12 mouse cellular contexts compared by ENCODE assay signal in the genomic region with DNA sequence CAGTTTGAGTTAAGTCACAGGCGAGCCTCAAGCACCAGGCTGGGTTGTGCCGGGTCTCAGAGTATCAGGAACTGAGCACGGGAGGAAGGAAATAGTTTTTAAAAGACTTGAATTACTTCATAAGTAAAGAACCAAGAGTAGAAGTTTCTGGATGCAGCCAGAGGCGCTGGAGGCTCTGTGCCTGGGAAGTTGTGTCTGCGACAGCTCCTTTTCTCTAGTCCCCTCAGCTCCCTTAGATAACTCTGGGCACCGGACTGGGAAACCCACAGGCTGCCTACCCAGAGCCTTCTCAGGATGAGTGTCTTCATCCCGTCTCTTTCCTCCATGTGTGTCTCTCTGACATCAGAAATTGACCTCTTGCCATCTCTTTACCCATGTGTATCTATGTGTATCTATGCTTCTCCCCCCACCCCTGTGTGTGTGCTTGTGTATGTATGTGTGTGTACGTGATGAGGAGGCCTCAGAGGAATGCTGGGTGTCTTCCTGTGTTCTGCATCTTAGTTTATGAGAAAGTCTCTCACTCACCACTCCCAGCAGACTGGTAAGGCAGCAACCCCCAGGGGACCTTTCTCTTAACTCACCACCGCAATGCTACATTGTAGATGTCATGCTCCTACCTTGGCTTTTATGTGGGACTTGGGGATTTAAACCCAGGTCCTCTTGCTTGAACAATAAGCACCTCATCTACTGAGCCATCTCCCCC. TPM values are rescaled to one million over a fixed set of nuclear protein-coding genes. Genes with fewer than 3 reads are reported as not detected.
DNase-seq lines count a peak whose midpoint lies in the region; ATAC-seq and TF ChIP-seq lines count a peak whose summit lies in the region.
"Had no signal": no experiment of that assay in that cellular context is flagged by ENCODE, and none has a peak within 500 bp of the region (broad histone marks: within the 10 kb centered on the region; RNA-seq: fewer than 3 reads in every experiment).

No protein-coding gene starts in this region.

- no peaks in the 10 kb centered on the region for H3K27me3 ChIP-seq in heart, embryonic 12.5 days (replicated peaks)
- no peaks in the 10 kb centered on the region for H3K27me3 ChIP-seq in neural tube, embryonic 15.5 days (replicated peaks)
- H3K27me3 ChIP-seq in intestine, embryonic 14.5 days (replicated peaks; ENCODE audit: control insufficient read depth, insufficient read depth, low read length): no peaks in the 10 kb centered on the region
- H3K27me3 ChIP-seq in stomach, postnatal 0 days (ENCODE audit: control insufficient read depth, insufficient read depth, low read length): no peaks in the 10 kb centered on the region

- 56% methylated on average over 9 of the region's 9 CpGs for WGBS in heart, embryonic 12.5 days
- WGBS in neural tube, embryonic 15.5 days: 83% methylated on average over 9 of the region's 9 CpGs
- 64% methylated on average over 9 of the region's 9 CpGs for WGBS in intestine, embryonic 14.5 days
- 67% methylated on average over 9 of the region's 9 CpGs for WGBS in stomach, postnatal 0 days

- TF ChIP-seq CTCF in stomach, postnatal 0 days (IDR thresholded peaks at IDR 0.05; ENCODE audit: low read depth): no peak

- intact Hi-C loops in heart, postnatal 10 days (cut with DNase I): no loop called here

- H3K9ac ChIP-seq in heart, embryonic 12.5 days: no peak overlapping the region
- no peak overlapping the region for H3K9ac ChIP-seq in neural tube, embryonic 15.5 days (replicated peaks)
- H3K9ac ChIP-seq in intestine, embryonic 14.5 days (ENCODE audit: low read length): no peak overlapping the region
- H3K9ac ChIP-seq in stomach, postnatal 0 days (ENCODE audit: low read length): no peak overlapping the region

- no peak overlapping the region for H3K4me3 ChIP-seq in heart, embryonic 12.5 days
- no peak overlapping the region for H3K4me3 ChIP-seq in neural tube, embryonic 15.5 days (replicated peaks)
- H3K4me3 ChIP-seq in intestine, embryonic 14.5 days (ENCODE audit: low read depth, low read length): no peak overlapping the region
- no peak overlapping the region for H3K4me3 ChIP-seq in stomach, postnatal 0 days (ENCODE audit: low read depth, low read length)

- peak overlapping the region; percentile 55 for H3K27ac ChIP-seq in heart, embryonic 12.5 days (ENCODE audit: poor library complexity, severe bottlenecking)
- H3K27ac ChIP-seq in neural tube, embryonic 15.5 days (replicated peaks): 0 out of 2 replicates have a peak overlapping the region, but pooled peaks have one; percentile 0
- H3K27ac ChIP-seq in intestine, embryonic 14.5 days (ENCODE audit: low read depth): peak overlapping the region; percentile 33; the same call in 1 of the 2 replicates
- 0 out of 2 replicates have a peak overlapping the region, but pooled peaks have one; percentile 13 for H3K27ac ChIP-seq in stomach, postnatal 0 days (replicated peaks)

- H3K4me2 ChIP-seq in heart, embryonic 12.5 days: no peak overlapping the region
- H3K4me2 ChIP-seq in neural tube, embryonic 15.5 days: no peak overlapping the region
- H3K4me2 ChIP-seq in intestine, embryonic 14.5 days (ENCODE audit: low read length): no peak overlapping the region
- H3K4me2 ChIP-seq in stomach, postnatal 0 days (replicated peaks; ENCODE audit: low read depth): no peak overlapping the region

- no peak for DNase-seq in heart, postnatal 10 days
- no peak for DNase-seq in neural tube, embryonic 10.5 days (ENCODE audit: extremely low spot score, low spot score)
- DNase-seq in intestine, embryonic 14.5 days (ENCODE audit: low spot score): no peak
- DNase-seq in stomach, postnatal 0 days (ENCODE audit: low spot score): no peak
- DNase-seq in adrenal gland, adult 8-10 months: no peak
- no peak for DNase-seq in ovary, adult 18-20 months (ENCODE audit: low spot score)
- DNase-seq: gastrocnemius, postnatal 10 days; layer of hippocampus, postnatal 36 days had no signal

- no peak for ATAC-seq in heart, embryonic 12.5 days (ENCODE audit: insufficient number of reproducible peaks, low FRiP score)
- ATAC-seq in neural tube, embryonic 15.5 days (ENCODE audit: low FRiP score): no peak
- ATAC-seq in intestine, embryonic 14.5 days (replicated peaks; ENCODE audit: low FRiP score, low TSS enrichment, low read depth): no peak
- no peak for ATAC-seq in stomach, postnatal 0 days (ENCODE audit: low FRiP score, low TSS enrichment)

- TF ChIP-seq EP300 in stomach, postnatal 0 days (optimal IDR thresholded peaks at IDR 0.05): no peak

- H3K9me3 ChIP-seq in heart, embryonic 12.5 days (replicated peaks): no peaks in the 10 kb centered on the region
- H3K9me3 ChIP-seq in neural tube, embryonic 15.5 days (replicated peaks): no peaks in the 10 kb centered on the region
- no peaks in the 10 kb centered on the region for H3K9me3 ChIP-seq in intestine, embryonic 14.5 days (ENCODE audit: control insufficient read depth, low read length)
- no peaks in the 10 kb centered on the region for H3K9me3 ChIP-seq in stomach, postnatal 0 days (ENCODE audit: control insufficient read depth, low read length)

- no peaks in the 10 kb centered on the region for H3K36me3 ChIP-seq in heart, embryonic 12.5 days
- H3K36me3 ChIP-seq in neural tube, embryonic 15.5 days: no peaks in the 10 kb centered on the region
- no peaks in the 10 kb centered on the region for H3K36me3 ChIP-seq in intestine, embryonic 14.5 days (ENCODE audit: control insufficient read depth, insufficient read depth, low read length)
- no peaks in the 10 kb centered on the region for H3K36me3 ChIP-seq in stomach, postnatal 0 days (ENCODE audit: control insufficient read depth, insufficient read depth, low read length)

- peaks cover 86% of the 10 kb centered on the region for H3K4me1 ChIP-seq in heart, embryonic 12.5 days (replicated peaks)
- peaks cover 27% of the 10 kb centered on the region for H3K4me1 ChIP-seq in neural tube, embryonic 15.5 days
- peaks cover 19% of the 10 kb centered on the region for H3K4me1 ChIP-seq in intestine, embryonic 14.5 days (replicated peaks; ENCODE audit: control insufficient read depth, insufficient read depth, low read length)
- H3K4me1 ChIP-seq in stomach, postnatal 0 days (replicated peaks; ENCODE audit: control insufficient read depth, insufficient read depth): no peaks in the 10 kb centered on the region; the same call in 1 of the 2 replicates

RNA-seq across cellular contexts. Expression of a gene that starts 6.4 kb away (rescaled TPM):
- 34.4 and 36.4 TPM in 2 replicates for polyA plus RNA-seq in heart, embryonic 12.5 days (2016; fragmentation: Nextera tagmentation; extraction: Ambion mirVana)
- 10 to 100 TPM; 48.3 to 61.0 TPM for total RNA-seq in heart, postnatal 10 days (2021)
- 31.4 and 40.2 TPM in 2 replicates for polyA plus RNA-seq in neural tube, embryonic 15.5 days (2015; fragmentation: Nextera tagmentation; extraction: Ambion mirVana)
- 40.8 and 41.1 TPM in 2 replicates for polyA plus RNA-seq in intestine, embryonic 14.5 days (2014; fragmentation: Nextera tagmentation; extraction: Ambion mirVana)
- 29.2 and 30.2 TPM in 2 replicates for polyA plus RNA-seq in stomach, postnatal 0 days (2015; fragmentation: Nextera tagmentation; extraction: Ambion mirVana)
- 100 to 1,000 TPM; 143 to 211 (median 173) TPM for total RNA-seq in adrenal gland, adult 8-10 months (2022)

RNA-seq across cellular contexts. Expression of a gene that starts 27.3 kb away (rescaled TPM):
- polyA plus RNA-seq in heart, embryonic 12.5 days (2016; fragmentation: Nextera tagmentation; extraction: Ambion mirVana): 0.46 and 0.67 TPM in 2 replicates
- under 1 TPM; 0.35 to 0.81 TPM for total RNA-seq in heart, postnatal 10 days (2021)
- polyA plus RNA-seq in neural tube, embryonic 15.5 days (2015; fragmentation: Nextera tagmentation; extraction: Ambion mirVana): 5.8 and 6.2 TPM in 2 replicates
- polyA plus RNA-seq in intestine, embryonic 14.5 days (2014; fragmentation: Nextera tagmentation; extraction: Ambion mirVana): 1.8 and 3.3 TPM in 2 replicates
- polyA plus RNA-seq in stomach, postnatal 0 days (2015; fragmentation: Nextera tagmentation; extraction: Ambion mirVana): 1.7 and 2.0 TPM in 2 replicates
- 1 to 10 TPM in 3 of 4 experiments, under 1 TPM in 1; 0.74 to 7.0 (median 2.6) TPM for total RNA-seq in adrenal gland, adult 8-10 months (2022)
- total RNA-seq: ES-E14; neutrophil, adult 5-6 weeks had no signal

RNA-seq across cellular contexts. Expression of a gene that starts 30.6 kb away (rescaled TPM):
- polyA plus RNA-seq in heart, embryonic 12.5 days (2016; fragmentation: Nextera tagmentation; extraction: Ambion mirVana): 0.57 and 0.64 TPM in 2 replicates
- total RNA-seq in heart, postnatal 10 days (2021): 1 to 10 TPM; 3.1 to 3.2 TPM
- polyA plus RNA-seq in neural tube, embryonic 15.5 days (2015; fragmentation: Nextera tagmentation; extraction: Ambion mirVana): 1.7 and 2.5 TPM in 2 replicates
- 2.4 and 3.0 TPM in 2 replicates for polyA plus RNA-seq in intestine, embryonic 14.5 days (2014; fragmentation: Nextera tagmentation; extraction: Ambion mirVana)
- 1.9 and 2.2 TPM in 2 replicates for polyA plus RNA-seq in stomach, postnatal 0 days (2015; fragmentation: Nextera tagmentation; extraction: Ambion mirVana)
- 100 to 1,000 TPM in 1 of 4 experiments, 10 to 100 TPM in 3; 42.1 to 126 (median 66.3) TPM for total RNA-seq in adrenal gland, adult 8-10 months (2022)

RNA-seq across cellular contexts. Expression of a gene that starts 43.2 kb away (rescaled TPM):
- polyA plus RNA-seq in heart, embryonic 12.5 days (2016; fragmentation: Nextera tagmentation; extraction: Ambion mirVana): 21.6 and 22.3 TPM in 2 replicates
- 10 to 100 TPM; 19.2 to 22.0 TPM for total RNA-seq in heart, postnatal 10 days (2021)
- polyA plus RNA-seq in neural tube, embryonic 15.5 days (2015; fragmentation: Nextera tagmentation; extraction: Ambion mirVana): 29.7 and 31.0 TPM in 2 replicates
- polyA plus RNA-seq in intestine, embryonic 14.5 days (2014; fragmentation: Nextera tagmentation; extraction: Ambion mirVana): 24.5 and 24.6 TPM in 2 replicates
- polyA plus RNA-seq in stomach, postnatal 0 days (2015; fragmentation: Nextera tagmentation; extraction: Ambion mirVana): 12.4 and 12.9 TPM in 2 replicates
- total RNA-seq in adrenal gland, adult 8-10 months (2022): 10 to 100 TPM; 36.2 to 44.0 (median 38.9) TPM

RNA-seq across cellular contexts. Expression of a gene that starts 59.9 kb away (rescaled TPM):
- 23.8 and 25.2 TPM in 2 replicates for polyA plus RNA-seq in heart, embryonic 12.5 days (2016; fragmentation: Nextera tagmentation; extraction: Ambion mirVana)
- total RNA-seq in heart, postnatal 10 days (2021): 10 to 100 TPM; 10.2 to 12.5 TPM
- polyA plus RNA-seq in neural tube, embryonic 15.5 days (2015; fragmentation: Nextera tagmentation; extraction: Ambion mirVana): 57.5 and 61.9 TPM in 2 replicates
- 38.2 and 49.7 TPM in 2 replicates for polyA plus RNA-seq in intestine, embryonic 14.5 days (2014; fragmentation: Nextera tagmentation; extraction: Ambion mirVana)
- polyA plus RNA-seq in stomach, postnatal 0 days (2015; fragmentation: Nextera tagmentation; extraction: Ambion mirVana): 19.3 and 20.9 TPM in 2 replicates
- total RNA-seq in adrenal gland, adult 8-10 months (2022): 10 to 100 TPM; 26.0 to 51.5 (median 29.9) TPM

Comparison
In these comparisons a context has a peak if more than half of its experiments do, and no peak if none do; other contexts are left out.
1. H3K27ac ChIP-seq: peak in every context shown above with its lines; median percentile 55 in heart, embryonic 12.5 days; 33 in intestine, embryonic 14.5 days; 13 in stomach, postnatal 0 days; 0 in neural tube, embryonic 15.5 days.